Mouse (Mus musculus): ENCODE results near the gene Tbc1d30.
A peak's percentile ranks its signal among the peaks of the same experiment; 100 is the strongest.

Gene Tbc1d30

GRCm38 (mm10) chr10:121351066-121351581, at the start of gene Tbc1d30:
Tbc1d30 (minus strand) TSS chr10:121351278.
- peak; percentile 32 to 48 for DNase-seq

DNA sequence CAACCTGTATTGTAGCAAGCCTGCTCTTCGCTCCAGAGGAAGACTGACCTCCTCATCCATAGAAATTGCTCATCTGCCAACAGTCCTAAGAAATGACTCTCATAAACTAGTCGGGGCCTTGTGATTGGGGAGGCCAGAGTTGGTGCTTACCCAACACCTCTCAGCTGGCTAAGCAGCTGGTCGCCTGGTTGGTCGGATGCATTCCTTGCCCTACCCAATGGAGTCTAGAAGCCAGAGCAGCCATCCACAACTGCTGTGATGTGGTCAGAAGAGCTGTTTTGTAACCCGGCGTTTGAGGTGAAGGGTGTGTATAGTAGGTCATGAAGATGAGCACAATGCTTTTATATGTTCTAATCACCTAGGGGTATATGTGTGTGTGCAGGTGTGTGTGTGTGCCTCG, 47.5 kb upstream of the Tbc1d30 start:
- DNase-seq = no peak

DNA sequence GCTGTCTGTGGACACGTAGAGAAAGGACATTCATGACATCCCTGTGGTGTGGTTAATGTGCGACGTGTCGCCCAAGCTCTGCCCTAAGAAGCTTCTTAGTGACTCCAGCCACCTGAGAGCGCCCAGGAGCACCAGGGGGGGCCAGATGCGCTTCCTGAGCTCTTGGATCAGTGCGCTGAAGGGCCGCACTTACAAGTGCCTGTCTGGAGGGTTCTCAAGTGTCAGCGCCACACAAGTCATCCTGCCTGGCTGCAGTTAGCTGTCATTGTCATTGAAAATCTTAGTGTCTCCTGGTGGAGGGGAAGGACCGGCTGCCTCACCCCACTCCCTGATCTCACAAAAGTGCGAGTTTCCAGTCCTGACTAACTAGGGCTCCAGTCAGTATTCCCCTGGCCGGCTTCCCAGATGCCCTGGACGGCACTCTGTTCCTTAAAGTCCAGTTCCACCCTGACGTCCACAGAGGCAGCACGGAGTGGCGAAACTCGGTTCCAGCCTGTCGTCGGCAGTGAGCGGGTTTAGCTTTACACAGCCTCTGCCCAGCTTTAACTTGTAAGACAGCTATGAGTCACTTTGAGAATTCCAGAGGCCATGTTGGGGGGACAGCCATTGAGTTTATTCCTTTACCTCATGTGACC, 44.6 kb upstream of the Tbc1d30 start:
- no peak for DNase-seq

- no peak for DNase-seq
Observed at GRCm38 (mm10) chr10:121394789-121395325, 43.8 kb upstream of the Tbc1d30 start.

DNA sequence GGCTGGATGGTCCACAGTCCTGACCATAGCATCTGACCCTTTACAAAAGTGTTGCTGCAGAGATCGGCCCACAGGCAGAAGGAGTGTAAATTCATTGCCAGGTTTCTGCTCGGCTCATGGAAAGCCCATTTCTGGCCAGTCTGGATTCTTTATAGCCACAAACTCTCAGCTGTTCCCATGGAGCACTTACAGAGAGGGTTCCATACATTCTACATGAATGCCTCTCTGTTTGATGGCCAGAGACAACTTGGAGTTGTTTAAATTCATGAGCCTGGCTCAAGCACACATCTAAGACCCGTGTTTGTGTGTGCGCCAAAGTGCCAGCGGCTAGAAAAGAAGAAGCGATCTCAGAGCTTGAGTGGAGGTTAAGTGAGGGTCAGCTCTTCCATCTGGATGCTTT, 43.2 kb upstream of the Tbc1d30 start:
- DNase-seq = no peak

GRCm38 (mm10) chr10:121391901-121392300, 40.8 kb upstream of the Tbc1d30 start:
- peak; percentile 34 to 40 for DNase-seq

GRCm38 (mm10) chr10:121390602-121391001, 39.5 kb upstream of the Tbc1d30 start:
- DNase-seq = no peak

GRCm38 (mm10) chr10:121386347-121386746, 35.3 kb upstream of the Tbc1d30 start:
- DNase-seq = no peak

DNA sequence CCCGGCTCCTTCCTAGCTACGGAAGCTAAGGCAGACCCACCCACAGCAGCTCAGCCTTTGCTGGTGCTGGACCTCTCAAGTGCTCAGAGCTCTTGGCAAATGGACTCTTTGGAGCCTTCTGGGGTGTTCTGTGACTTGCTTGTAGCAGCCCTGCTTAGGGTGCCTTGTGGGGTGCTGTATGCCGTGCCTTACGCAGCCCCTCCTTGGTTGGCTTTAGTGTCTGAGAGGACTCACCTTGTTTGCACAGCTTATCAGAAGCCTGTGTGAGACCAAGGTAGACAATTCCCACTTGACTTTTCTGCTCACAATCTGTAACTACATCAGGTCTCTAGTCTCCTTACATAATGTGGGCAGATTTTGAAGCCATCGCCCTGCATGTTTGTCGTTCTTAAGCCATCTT, 34.6 kb upstream of the Tbc1d30 start:
- DNase-seq = no peak

DNA sequence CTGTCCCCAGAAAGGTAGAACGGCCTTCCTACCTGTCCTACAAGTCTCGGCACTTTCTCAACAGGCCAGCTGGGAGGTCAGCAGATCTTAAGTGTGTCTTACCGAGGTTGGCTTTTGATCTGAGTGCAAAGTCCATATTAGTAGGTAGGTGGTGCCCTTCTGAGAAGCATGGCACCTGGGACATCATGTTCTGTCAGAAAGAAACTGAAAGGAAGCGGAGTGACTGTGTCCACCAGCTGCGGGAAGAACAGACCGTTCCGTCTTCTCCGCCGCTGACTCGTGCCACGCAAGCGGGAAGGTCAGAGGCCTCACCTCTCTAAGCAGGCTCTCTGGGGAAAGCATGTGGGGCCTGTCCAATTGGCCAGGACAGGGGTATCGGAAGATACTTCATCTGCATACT, 33.6 kb upstream of the Tbc1d30 start:
- no peak for DNase-seq

- no peak for DNase-seq
Observed at GRCm38 (mm10) chr10:121381280-121381679, 30.2 kb upstream of the Tbc1d30 start.

- DNase-seq = no peak
Observed at GRCm38 (mm10) chr10:121379387-121379786, 28.3 kb upstream of the Tbc1d30 start.

DNA sequence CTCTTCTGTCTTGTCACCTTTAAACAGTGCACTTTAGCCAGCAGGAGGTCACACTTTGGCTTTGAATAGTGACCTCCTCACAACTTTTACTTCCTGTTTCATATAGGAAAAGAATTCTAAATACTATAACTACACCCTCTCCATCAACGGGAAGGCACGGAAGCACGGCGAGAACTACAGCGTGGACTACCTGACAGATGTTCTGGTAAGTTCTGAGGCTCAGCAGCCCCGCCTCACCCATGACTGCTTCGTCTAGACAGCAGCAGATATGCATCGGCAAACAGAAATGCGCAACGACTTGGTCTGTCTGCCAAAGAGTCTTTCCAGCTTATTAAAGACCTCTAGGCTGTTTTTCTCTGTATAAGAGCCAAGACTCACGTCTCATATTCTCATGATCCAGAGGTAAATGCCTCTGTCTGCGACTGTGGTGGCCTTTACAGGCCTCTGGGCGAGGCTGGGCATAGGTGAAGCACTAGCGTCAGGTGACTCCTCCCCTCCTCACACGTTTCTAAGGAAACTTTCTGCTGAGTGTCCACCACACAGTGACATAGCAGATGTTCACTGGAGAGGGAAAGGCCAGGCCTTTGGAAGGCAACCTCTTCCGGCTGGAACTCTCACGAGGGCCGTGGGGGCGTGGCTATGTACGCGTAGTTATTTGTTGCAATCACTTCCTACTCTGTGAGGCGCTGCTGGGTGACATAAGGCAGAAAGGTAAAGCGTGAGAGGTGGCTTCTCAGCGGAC, 25.6 kb upstream of the Tbc1d30 start:
- DNase-seq = no peak

DNA sequence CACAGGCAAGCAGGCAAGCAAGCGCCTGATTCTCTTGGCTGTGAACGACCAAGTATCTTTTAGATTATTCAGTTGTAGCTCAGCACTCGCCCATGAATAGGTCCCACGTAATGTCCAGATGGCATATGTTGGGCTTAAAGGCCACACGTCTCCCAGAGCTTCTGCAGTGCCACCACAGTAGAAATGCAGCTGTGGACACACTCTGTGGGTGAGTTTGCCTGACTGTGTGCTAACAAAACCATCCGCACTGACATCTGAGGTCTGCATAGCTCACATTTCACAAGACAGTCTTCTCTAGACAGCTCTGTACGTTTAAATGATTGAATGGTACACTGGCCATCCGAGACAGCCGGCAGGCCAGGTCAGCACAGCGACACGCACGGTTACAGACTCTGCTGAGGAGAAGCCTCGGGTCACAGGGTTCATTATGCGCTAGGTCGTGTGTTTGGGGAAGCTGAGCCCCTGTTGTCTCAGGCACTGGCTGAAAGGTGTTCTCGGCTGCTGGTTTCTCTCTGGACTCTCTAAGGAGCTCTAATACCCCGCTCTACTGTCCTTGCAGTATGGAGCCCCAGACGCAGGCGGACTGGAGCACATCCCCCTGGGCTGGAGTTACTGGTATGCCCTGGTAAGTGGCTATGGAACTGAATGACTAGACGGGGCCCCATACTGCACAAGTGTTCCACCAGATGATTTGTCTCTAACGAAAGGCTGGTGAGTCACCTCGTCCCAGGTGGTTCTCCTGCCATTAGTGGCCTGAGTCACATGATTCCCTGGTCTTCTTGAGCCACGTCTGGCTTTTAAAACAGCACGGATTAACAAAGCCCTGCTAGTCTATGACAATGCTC, 24.8 kb upstream of the Tbc1d30 start:
- no peak for DNase-seq

DNA sequence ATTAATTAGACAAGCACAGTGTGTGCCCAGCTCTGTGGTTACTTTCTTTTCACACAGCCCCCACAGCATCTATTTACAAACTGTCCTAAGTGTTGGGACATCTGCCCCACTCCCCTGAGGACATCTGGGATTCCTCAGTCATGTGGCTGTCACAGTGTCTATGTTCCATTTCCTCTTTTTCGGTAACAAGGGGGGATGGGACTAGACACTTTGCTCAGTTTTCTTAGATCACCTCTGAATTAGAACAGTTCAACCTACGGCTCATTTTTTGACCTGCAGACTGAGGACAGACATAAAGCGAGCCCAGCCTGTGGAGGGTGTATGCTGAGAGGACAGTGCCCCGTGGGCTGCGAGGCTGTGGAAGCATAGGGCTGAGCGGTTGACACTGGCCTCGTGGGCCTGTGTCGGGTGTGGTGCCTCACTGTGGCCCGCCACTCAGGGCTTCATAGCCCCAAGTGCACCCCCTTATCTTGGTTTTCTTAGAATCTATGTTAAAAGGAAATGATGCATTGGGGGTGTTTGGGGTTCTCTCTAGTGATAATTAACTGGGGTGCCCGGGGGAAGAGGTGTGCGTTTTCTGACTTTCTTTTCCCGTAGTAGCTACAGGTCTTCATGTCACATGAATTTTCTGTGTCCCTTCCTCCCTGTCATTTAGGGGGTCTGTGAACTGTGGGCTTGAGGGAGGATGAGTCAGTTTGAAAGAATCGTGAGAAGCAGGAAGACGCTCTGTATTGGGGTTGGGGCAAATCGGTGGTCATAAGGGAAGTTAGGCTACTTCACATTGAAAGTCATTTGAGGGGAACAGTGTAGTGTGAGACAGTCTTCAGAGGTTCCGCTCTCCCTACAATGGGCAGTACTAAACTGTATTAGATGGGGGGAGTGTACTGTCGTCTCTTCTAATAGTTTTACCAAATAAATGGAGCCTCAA, 23.9 kb upstream of the Tbc1d30 start:
- no peak for DNase-seq

GRCm38 (mm10) chr10:121374013-121374412, 22.9 kb upstream of the Tbc1d30 start:
- no peak for DNase-seq

GRCm38 (mm10) chr10:121370777-121371176, 19.7 kb upstream of the Tbc1d30 start:
- no peak for DNase-seq

DNA sequence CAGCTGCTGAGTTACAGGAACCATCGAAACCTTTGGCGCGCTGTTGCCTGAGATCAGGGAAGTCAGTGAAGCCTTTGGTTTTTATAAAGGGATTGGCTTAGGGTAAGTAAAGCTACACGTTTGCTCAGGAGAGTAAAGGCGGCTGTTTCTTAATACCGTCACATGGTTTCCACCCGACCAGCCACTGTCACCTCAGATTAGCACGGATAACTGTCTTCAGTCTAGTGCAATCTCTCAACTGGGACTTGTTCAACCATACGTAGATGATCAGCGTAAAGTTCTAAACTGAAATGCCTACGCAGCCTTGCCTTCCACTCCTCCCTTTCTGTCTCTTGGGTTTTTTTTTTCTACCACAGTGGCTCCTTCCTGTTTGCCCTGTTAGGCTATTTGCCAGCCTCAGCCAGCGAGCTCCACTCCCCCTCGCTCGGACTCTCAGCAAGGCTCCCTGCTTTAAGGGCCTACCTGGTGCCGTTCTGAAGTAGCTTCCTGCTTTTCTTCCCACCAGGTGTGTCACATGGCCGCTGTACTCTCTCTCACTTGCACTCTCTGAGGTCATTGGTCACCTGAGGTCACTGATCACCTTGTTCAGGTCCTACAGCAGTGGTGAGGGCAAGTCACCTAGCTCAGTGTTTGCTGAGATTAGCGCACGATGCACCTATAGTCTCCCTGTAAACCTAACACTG, 17.8 kb upstream of the Tbc1d30 start:
- DNase-seq = no peak

DNA sequence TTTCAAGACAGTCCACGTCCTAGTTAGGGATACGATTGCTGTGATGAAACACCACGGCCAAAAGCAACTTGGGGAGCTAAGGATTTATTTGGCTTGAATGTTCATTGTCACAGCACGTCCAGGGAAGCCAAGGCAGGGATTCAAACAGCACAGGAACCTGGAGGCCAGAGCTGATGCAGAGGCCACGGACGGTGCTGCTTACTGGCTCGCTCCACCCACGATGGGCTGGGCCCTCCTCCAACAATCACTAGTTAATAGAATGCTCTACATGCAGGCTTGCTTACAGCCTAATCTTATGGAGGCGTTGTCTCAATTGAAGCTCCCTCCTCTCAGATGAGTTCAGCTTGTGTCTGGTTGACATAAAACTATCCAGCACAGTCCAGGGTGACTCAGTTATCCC, 16.7 kb upstream of the Tbc1d30 start:
- no peak for DNase-seq

- no peak for DNase-seq
Observed at GRCm38 (mm10) chr10:121367271-121367670, 16.2 kb upstream of the Tbc1d30 start.

- DNase-seq = no peak
Observed at GRCm38 (mm10) chr10:121365781-121366272, 14.7 kb upstream of the Tbc1d30 start.
